In genomic region chr7:123369759-123370481, GRCm38 (mm10) we compare ENCODE assay signal across 1 mouse cellular context.
TF ChIP-seq lines count a peak whose summit lies in the region.

Gene Lcmt1, plus strand, starts transcription at chr7:123369784.
Gene Arhgap17, minus strand, starts transcription at chr7:123369915.

TF ChIP-seq in CH12.LX, 34 proteins besides CTCF, POLR2A, EP300 and RAD21 (continued from another document):
- TF ChIP-seq NELFE (IDR thresholded peaks at IDR 0.05; ENCODE audit: low read depth, low read length), result peak; percentile 48; the same call in 1 of the 2 replicates
- TF ChIP-seq UBTF (IDR thresholded peaks at IDR 0.05; ENCODE audit: low read depth, low read length), result peak; percentile 52; the same call in 1 of the 2 replicates
- TF ChIP-seq ZKSCAN1 (IDR thresholded peaks at IDR 0.05; ENCODE audit: borderline replicate concordance, low read depth, low read length), result no peak
